Mouse (Mus musculus): ENCODE data around the gene Rcor1. TPM values are rescaled to one million over a fixed set of nuclear protein-coding genes. Genes with fewer than 3 reads are reported as not detected.

Rcor1 gene
- polyA plus RNA-seq, 1 experiment = 14.6 TPM

- Histone ChIP-seq H3K27ac (ENCODE audit: control insufficient read depth, insufficient read depth, low read depth, low read length, poor library complexity) (no peak overlapping the region), H3K4me1 (ENCODE audit: control insufficient read depth, insufficient read depth, low read length) (no peaks in the 10 kb centered on the region; the same call in 1 of the 2 replicates), H3K4me3 (replicated peaks; ENCODE audit: control insufficient read depth, low read depth, low read length) (no peak overlapping the region)
- WGBS = 89% methylated on average over 6 of the region's 6 CpGs
- TF ChIP-seq POLR2A (IDR thresholded peaks at IDR 0.05; ENCODE audit: borderline replicate concordance, control insufficient read depth, low read depth, low read length) = no peak
- no peak for TF ChIP-seq CTCF (IDR thresholded peaks at IDR 0.05; ENCODE audit: control insufficient read depth, insufficient read depth, low read length)
Measured at GRCm38 (mm10) chr12:111095086-111095485, 55.9 kb downstream of the Rcor1 start.

GRCm38 (mm10) chr12:111096249-111096648, 57.1 kb downstream of the Rcor1 start:
- no peak for TF ChIP-seq CTCF (IDR thresholded peaks at IDR 0.05; ENCODE audit: control insufficient read depth, insufficient read depth, low read length)
- TF ChIP-seq POLR2A (IDR thresholded peaks at IDR 0.05; ENCODE audit: borderline replicate concordance, control insufficient read depth, low read depth, low read length) = no peak
- Histone ChIP-seq H3K4me1 (ENCODE audit: control insufficient read depth, insufficient read depth, low read length) (no peaks in the 10 kb centered on the region; the same call in 1 of the 2 replicates), H3K27ac (ENCODE audit: control insufficient read depth, insufficient read depth, low read depth, low read length, poor library complexity) (no peak overlapping the region), H3K4me3 (replicated peaks; ENCODE audit: control insufficient read depth, low read depth, low read length) (no peak overlapping the region)
- WGBS = 88% methylated on average over 6 of the region's 6 CpGs

GRCm38 (mm10) chr12:111097036-111097435, 57.9 kb downstream of the Rcor1 start:
- WGBS = 93% methylated on average over 8 of the region's 8 CpGs
- no peaks in the 10 kb centered on the region; the same call in 1 of the 2 replicates for H3K4me1 ChIP-seq (ENCODE audit: control insufficient read depth, insufficient read depth, low read length)
- no peak overlapping the region for H3K27ac ChIP-seq (ENCODE audit: control insufficient read depth, insufficient read depth, low read depth, low read length, poor library complexity)
- no peak overlapping the region for H3K4me3 ChIP-seq (replicated peaks; ENCODE audit: control insufficient read depth, low read depth, low read length)
- no peak for TF ChIP-seq CTCF (IDR thresholded peaks at IDR 0.05; ENCODE audit: control insufficient read depth, insufficient read depth, low read length)
- no peak for TF ChIP-seq POLR2A (IDR thresholded peaks at IDR 0.05; ENCODE audit: borderline replicate concordance, control insufficient read depth, low read depth, low read length)

- TF ChIP-seq CTCF (IDR thresholded peaks at IDR 0.05; ENCODE audit: control insufficient read depth, insufficient read depth, low read length) (no peak), POLR2A (IDR thresholded peaks at IDR 0.05; ENCODE audit: borderline replicate concordance, control insufficient read depth, low read depth, low read length) (no peak)
- 92% methylated on average over 8 of the region's 8 CpGs for WGBS
- H3K4me1 ChIP-seq (ENCODE audit: control insufficient read depth, insufficient read depth, low read length) = no peaks in the 10 kb centered on the region
- no peak overlapping the region for H3K4me3 ChIP-seq (replicated peaks; ENCODE audit: control insufficient read depth, low read depth, low read length)
- no peak overlapping the region for H3K27ac ChIP-seq (ENCODE audit: control insufficient read depth, insufficient read depth, low read depth, low read length, poor library complexity)
Measured at GRCm38 (mm10) chr12:111111176-111111575, 72.0 kb downstream of the Rcor1 start.

- no peak for TF ChIP-seq CTCF (IDR thresholded peaks at IDR 0.05; ENCODE audit: control insufficient read depth, insufficient read depth, low read length)
- TF ChIP-seq POLR2A (IDR thresholded peaks at IDR 0.05; ENCODE audit: borderline replicate concordance, control insufficient read depth, low read depth, low read length) = no peak
- no peak overlapping the region for H3K4me3 ChIP-seq (replicated peaks; ENCODE audit: control insufficient read depth, low read depth, low read length)
- WGBS = 95% methylated on average over 5 of the region's 5 CpGs
- no peak overlapping the region for H3K27ac ChIP-seq (ENCODE audit: control insufficient read depth, insufficient read depth, low read depth, low read length, poor library complexity)
- H3K4me1 ChIP-seq (ENCODE audit: control insufficient read depth, insufficient read depth, low read length) = no peaks in the 10 kb centered on the region
Measured at GRCm38 (mm10) chr12:111114593-111114992, 75.4 kb downstream of the Rcor1 start.

GRCm38 (mm10) chr12:111119506-111120085, 80.4 kb downstream of the Rcor1 start:
- H3K27ac ChIP-seq (ENCODE audit: control insufficient read depth, insufficient read depth, low read depth, low read length, poor library complexity) = no peak overlapping the region
- WGBS = 92% methylated on average over 5 of the region's 5 CpGs

GRCm38 (mm10) chr12:111120976-111121645, 82.0 kb downstream of the Rcor1 start:
- TF ChIP-seq CTCF (IDR thresholded peaks at IDR 0.05; ENCODE audit: control insufficient read depth, insufficient read depth, low read length) = no peak
- Histone ChIP-seq H3K4me3 (replicated peaks; ENCODE audit: control insufficient read depth, low read depth, low read length) (no peak overlapping the region), H3K27ac (ENCODE audit: control insufficient read depth, insufficient read depth, low read depth, low read length, poor library complexity) (no peak overlapping the region), H3K4me1 (ENCODE audit: control insufficient read depth, insufficient read depth, low read length) (no peaks in the 10 kb centered on the region)
- 82% methylated on average over 9 of the region's 9 CpGs for WGBS

More at GRCm38 (mm10) chr12:111119506-111120085, 80.4 kb downstream of the Rcor1 start:
- no peaks in the 10 kb centered on the region for H3K4me1 ChIP-seq (ENCODE audit: control insufficient read depth, insufficient read depth, low read length)
- no peak overlapping the region for H3K4me3 ChIP-seq (replicated peaks; ENCODE audit: control insufficient read depth, low read depth, low read length)
- TF ChIP-seq CTCF (IDR thresholded peaks at IDR 0.05; ENCODE audit: control insufficient read depth, insufficient read depth, low read length) = no peak
- TF ChIP-seq POLR2A (IDR thresholded peaks at IDR 0.05; ENCODE audit: borderline replicate concordance, control insufficient read depth, low read depth, low read length) = no peak

- H3K4me3 ChIP-seq (replicated peaks; ENCODE audit: control insufficient read depth, low read depth, low read length) = no peak overlapping the region
- no peak overlapping the region for H3K27ac ChIP-seq (ENCODE audit: control insufficient read depth, insufficient read depth, low read depth, low read length, poor library complexity)
- no peaks in the 10 kb centered on the region for H3K4me1 ChIP-seq (ENCODE audit: control insufficient read depth, insufficient read depth, low read length)
- TF ChIP-seq POLR2A (IDR thresholded peaks at IDR 0.05; ENCODE audit: borderline replicate concordance, control insufficient read depth, low read depth, low read length) (no peak), CTCF (IDR thresholded peaks at IDR 0.05; ENCODE audit: control insufficient read depth, insufficient read depth, low read length) (peak; percentile 68)
Measured at GRCm38 (mm10) chr12:111122332-111122852, 83.2 kb downstream of the Rcor1 start.

Data from bone marrow, adult 2 months (tissue).